Comparison of ENCODE assay signal across 8 mouse cellular contexts in genomic region chr2:154038932-154039331, GRCm38 (mm10). TPM values are rescaled to one million over a fixed set of nuclear protein-coding genes. Genes with fewer than 3 reads are reported as not detected.
DNase-seq lines count a peak whose midpoint lies in the region; ATAC-seq and TF ChIP-seq lines count a peak whose summit lies in the region.
"Had no signal": no experiment of that assay in that cellular context is flagged by ENCODE, and none has a peak within 500 bp of the region (broad histone marks: within the 10 kb centered on the region; RNA-seq: fewer than 3 reads in every experiment).

No protein-coding gene starts in this region.

- DNase-seq in liver: peak; percentile 7
- peak; percentile 2 for DNase-seq in MN1 (ENCODE audit: low spot score)
- peak; percentile 73 for DNase-seq in adrenal gland, postnatal 25 days
- peak; percentile 47 for DNase-seq in embryo, embryonic 10.5 days (ENCODE audit: low spot score)
- DNase-seq in limb, embryonic 11.5 days (ENCODE audit: low spot score): peak; percentile 50
- peak; percentile 23 for DNase-seq in thymus, adult 2 months

- TF ChIP-seq POLR2A in thymus, adult 2 months (IDR thresholded peaks at IDR 0.05; ENCODE audit: control insufficient read depth, extremely low read depth, insufficient read depth, low read length, poor library complexity): no peak

- no peaks in the 10 kb centered on the region for H3K36me3 ChIP-seq in liver, embryonic 12.5 days
- no peaks in the 10 kb centered on the region for H3K36me3 ChIP-seq in limb, embryonic 11.5 days (ENCODE audit: control insufficient read depth, insufficient read depth, low read length)
- H3K36me3 ChIP-seq in thymus, adult 2 months (ENCODE audit: control insufficient read depth, insufficient read depth, low read length): no peaks in the 10 kb centered on the region

- TF ChIP-seq CTCF in thymus, adult 2 months (IDR thresholded peaks at IDR 0.05; ENCODE audit: borderline replicate concordance, control insufficient read depth, extremely low read depth, insufficient read depth, low read length, poor library complexity): peak; percentile 26; the same call in 1 of the 2 replicates

- H3K4me3 ChIP-seq in liver, embryonic 12.5 days: no peak overlapping the region
- H3K4me3 ChIP-seq in limb, embryonic 11.5 days (ENCODE audit: low read depth, low read length): no peak overlapping the region
- H3K4me3 ChIP-seq in thymus, adult 2 months (ENCODE audit: control insufficient read depth, insufficient read depth, low read length): no peak overlapping the region

- 53% methylated on average over 2 of the region's 2 CpGs for WGBS in liver, embryonic 12.5 days (ENCODE audit: insufficient replicate concordance)
- 60% methylated on average over 2 of the region's 2 CpGs for WGBS in limb, embryonic 11.5 days
- WGBS in thymus, adult 2 months: 41% methylated on average over 2 of the region's 2 CpGs

- H3K27me3 ChIP-seq in liver, embryonic 12.5 days (replicated peaks): no peaks in the 10 kb centered on the region
- no peaks in the 10 kb centered on the region for H3K27me3 ChIP-seq in limb, embryonic 11.5 days (ENCODE audit: control insufficient read depth, insufficient read depth, low read length)
- H3K27me3 ChIP-seq in thymus, adult 2 months (ENCODE audit: control insufficient read depth, insufficient read depth, low read length): no peaks in the 10 kb centered on the region

- H3K4me1 ChIP-seq in liver, embryonic 12.5 days: no peaks in the 10 kb centered on the region
- no peaks in the 10 kb centered on the region for H3K4me1 ChIP-seq in limb, embryonic 11.5 days (ENCODE audit: control insufficient read depth, insufficient read depth, low read length)
- no peaks in the 10 kb centered on the region for H3K4me1 ChIP-seq in thymus, adult 2 months (replicated peaks; ENCODE audit: control insufficient read depth, insufficient read depth, low read length)

- H3K27ac ChIP-seq in liver, embryonic 12.5 days: no peak overlapping the region
- no peak overlapping the region for H3K27ac ChIP-seq in limb, embryonic 11.5 days (replicated peaks; ENCODE audit: low read depth, low read length)
- no peak overlapping the region for H3K27ac ChIP-seq in thymus, adult 2 months (ENCODE audit: control insufficient read depth, insufficient read depth, low read length)

- ATAC-seq in liver, embryonic 12.5 days: no peak
- no peak for ATAC-seq in limb, embryonic 11.5 days (ENCODE audit: insufficient number of reproducible peaks, low FRiP score, low TSS enrichment, low read depth)

- no peak overlapping the region for H3K4me2 ChIP-seq in liver, embryonic 12.5 days
- H3K4me2 ChIP-seq in limb, embryonic 11.5 days (ENCODE audit: low read depth, severe bottlenecking): no peak overlapping the region

- H3K9ac ChIP-seq in liver, embryonic 12.5 days: no peak overlapping the region
- no peak overlapping the region for H3K9ac ChIP-seq in limb, embryonic 11.5 days (ENCODE audit: low read length)

- H3K9me3 ChIP-seq in liver, embryonic 12.5 days (replicated peaks): 0 out of 2 replicates have a peak, but pooled peaks cover 4% of the 10 kb centered on the region
- H3K9me3 ChIP-seq in limb, embryonic 11.5 days (ENCODE audit: control insufficient read depth, low read length): no peaks in the 10 kb centered on the region

RNA-seq across cellular contexts. Expression of gene Bpifa2, which starts 30.9 kb away (rescaled TPM):
- not detected in 2 replicates for polyA plus RNA-seq in liver, embryonic 12.5 days (2016; fragmentation: Nextera tagmentation; extraction: Ambion mirVana)
- total RNA-seq in adrenal gland, postnatal 25 days (2021): 0.43 TPM in 1 of 2 replicates, not detected in the other
- polyA plus RNA-seq in limb, embryonic 11.5 days (2014; fragmentation: Nextera tagmentation; extraction: Ambion mirVana): not detected in 2 replicates
- 0.22 TPM in 1 of 2 replicates, not detected in the other for polyA plus RNA-seq in thymus, adult 2 months (2012; rRNA removed)
- polyA plus RNA-seq: heart, embryonic 14.5 days had no signal

Comparison
In these comparisons a context has a peak if more than half of its experiments do, and no peak if none do; other contexts are left out.
1. DNase-seq: peak in every context shown above with its lines; median percentile 73 in adrenal gland, postnatal 25 days; 50 in limb, embryonic 11.5 days; 47 in embryo, embryonic 10.5 days; 23 in thymus, adult 2 months; 7 in liver; 2 in MN1.